Mouse (Mus musculus) 3T3-L1 (cell line): ENCODE measurements around the gene Rabgap1l.

Experiments used
- DNase-seq: peaks from one replicate; pipeline ENCODE4 v3.0.0-alpha.2; 2015; ENCODE audit warnings: low read depth, low spot score

Rabgap1l gene

DNA sequence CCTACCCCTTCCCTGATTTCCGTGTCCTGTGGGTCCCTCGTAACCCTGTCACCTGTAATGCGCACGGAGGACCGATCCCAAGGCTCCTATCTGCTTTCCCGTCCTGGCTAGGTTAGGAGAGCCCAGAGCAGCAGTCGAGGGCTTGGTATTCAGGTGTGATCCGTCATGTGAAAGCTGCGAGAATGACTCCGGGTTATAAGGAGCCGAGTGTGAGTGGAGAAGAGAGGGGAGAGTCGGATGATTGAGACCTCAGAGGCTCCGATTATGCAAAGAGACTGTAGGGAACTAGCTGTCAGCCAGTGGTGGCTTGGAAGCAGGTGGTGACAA is 597.7 kb downstream of the Rabgap1l start:
- no peak for DNase-seq

DNA sequence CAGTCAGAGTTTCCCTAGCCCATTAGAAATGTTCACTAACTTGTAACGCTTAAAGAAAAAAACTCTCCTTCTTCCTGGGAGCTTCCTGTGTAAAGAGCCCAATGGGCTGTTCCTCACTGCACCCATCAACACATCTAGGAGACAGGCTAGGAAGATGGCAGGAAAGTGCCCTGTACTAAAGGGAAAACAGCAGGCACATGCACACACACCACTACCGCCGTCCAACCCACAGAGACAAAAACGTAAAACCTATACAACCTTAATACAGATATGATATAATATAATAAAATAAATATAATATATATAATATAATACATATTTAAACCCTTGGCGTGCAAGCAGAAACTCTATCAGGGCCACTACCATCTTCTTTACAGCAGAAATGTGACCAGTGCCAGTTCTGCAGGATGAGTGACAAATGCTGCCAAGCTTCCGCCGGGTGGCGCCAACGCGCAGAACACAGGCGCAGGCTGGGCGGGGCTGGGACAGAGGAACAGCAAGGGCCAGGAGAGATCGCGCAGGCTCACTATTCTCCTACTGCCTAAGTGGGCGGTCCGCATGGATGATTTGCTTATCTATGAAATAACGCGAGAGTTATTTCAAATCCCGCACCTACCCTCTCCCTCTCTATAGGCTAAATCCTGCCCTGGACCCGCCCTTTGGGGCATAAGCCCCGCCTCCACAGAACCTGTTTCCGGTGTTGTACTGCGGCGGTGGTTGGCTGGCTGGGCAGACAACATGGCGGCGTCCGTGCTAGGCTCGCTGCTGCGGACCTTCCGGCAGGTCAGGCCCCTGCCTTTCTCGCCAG is 598.3 kb downstream of the Rabgap1l start, which contains the start of gene Mrps14:
Mrps14 (plus strand) TSS at position 687 of the 808 bp plus-strand sequence.
- DNase-seq = peak; percentile 100

DNA sequence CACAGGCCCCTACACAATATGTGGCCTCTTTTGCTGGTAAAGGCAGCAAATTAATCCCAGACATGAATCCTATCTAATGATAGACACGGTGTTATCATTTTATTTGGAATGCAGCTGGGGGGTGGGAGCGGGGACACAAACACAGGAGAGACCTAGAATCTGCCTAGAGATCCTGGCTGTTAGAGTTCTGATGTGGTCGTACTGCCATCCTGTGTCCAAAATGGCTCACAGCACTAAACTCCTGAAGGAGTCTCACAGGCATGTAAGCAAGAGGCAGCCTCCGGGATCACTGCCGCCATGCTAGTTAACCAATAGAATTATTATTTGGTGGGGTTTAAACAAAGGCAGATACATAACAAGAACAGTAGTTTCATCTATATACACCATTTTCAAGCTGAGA is 608.5 kb downstream of the Rabgap1l start:
- peak; percentile 75 for DNase-seq

DNA sequence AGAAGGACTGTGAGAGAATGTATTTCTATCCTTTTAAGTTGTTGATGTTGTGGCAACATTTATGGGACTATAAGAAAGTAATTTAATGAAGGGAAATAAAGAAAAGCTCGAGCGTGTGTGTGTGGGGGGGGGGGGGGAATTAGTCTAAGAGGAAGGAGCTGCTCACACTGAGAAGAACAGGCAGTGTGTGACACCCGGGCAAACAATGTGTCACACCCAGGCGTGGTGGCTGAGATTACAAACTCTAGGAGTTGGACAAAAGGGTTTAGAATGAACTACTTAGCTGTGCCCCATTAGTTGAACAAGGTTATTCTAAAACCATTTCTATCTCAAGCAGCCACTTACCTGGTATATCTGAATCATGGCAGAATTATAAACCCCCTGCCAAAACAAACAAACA is 611.8 kb downstream of the Rabgap1l start:
- no peak for DNase-seq

DNA sequence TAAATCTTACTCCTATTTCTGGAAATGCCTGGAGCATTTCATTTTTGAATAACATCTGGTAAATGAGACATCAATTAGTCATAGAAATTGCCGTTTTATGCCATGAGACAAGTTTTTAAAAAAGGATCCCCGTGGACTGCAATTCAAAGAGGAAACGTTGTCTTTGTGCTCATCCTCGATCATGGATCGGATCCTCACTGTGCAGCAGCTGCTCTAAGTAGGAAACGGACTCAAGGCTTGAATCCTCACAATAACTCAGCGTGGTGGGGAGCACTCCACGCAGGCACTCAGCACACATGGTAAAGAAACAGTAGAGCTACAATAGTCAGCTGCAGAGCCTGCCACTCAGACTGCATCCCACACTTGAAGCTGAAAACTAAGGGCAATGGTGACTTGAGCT is 616.1 kb downstream of the Rabgap1l start:
- peak; percentile 45 for DNase-seq
